Mouse (Mus musculus) layer of hippocampus, adult 11-12 months (tissue): ENCODE results near the gene Btrc.

Experiments
- DNase-seq: peaks from one replicate; pipeline ENCODE4 v3.0.0; 2022; ENCODE audit warnings: low spot score

The Btrc gene

DNA sequence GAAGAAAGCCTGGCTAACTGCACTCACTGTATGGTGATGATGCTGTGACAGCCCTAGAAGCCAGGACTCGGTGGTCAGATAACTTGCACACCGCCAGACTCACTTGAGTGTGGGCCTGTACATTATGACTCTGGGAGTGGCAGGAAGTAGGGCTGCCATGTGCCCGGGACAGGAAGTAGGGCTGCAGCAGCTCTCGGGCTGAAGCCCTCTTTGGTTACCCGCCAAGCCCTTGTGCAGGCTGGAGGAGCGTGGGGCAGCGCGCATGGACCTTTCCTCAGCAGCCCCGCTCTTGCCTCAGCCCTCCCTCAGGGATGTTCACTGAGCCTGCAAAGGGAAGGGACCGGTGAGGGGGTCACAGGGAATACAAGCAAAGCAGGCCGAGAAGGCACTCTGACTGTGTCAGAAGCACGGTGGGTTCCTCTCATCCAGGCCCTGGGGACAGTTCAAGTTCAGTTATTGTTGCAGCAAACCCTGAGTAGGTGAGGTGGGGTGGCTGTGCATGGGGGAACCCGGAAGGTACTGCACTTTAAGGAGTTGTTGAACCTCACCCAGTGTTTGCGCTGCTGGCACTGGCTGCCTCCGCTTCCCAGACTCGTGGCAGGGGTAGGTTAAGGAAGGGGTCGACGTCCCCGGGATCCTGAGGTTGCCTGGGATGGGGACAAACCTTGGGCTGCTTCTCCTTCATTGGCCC, 211.6 kb downstream of the Btrc start:
- DNase-seq: no peak

DNA sequence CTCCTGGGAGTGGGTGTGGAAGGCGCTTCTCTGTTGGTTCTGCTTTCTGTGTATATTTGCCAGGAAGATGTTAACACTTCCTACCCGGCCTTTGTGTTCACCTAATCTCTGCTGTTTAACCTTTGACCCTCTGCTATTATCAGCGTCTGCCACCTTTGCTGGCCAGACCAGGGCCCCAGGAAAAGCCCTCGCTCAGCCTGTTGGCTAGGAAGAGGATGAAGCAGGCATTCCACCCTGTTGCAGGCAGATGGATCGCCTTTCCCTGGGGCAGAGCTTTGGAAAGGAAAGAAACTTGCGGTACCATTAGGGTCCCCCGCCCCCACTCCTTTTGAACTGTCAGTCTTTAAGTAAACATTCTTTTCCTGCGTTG, 212.1 kb downstream of the Btrc start:
- no peak for DNase-seq

DNA sequence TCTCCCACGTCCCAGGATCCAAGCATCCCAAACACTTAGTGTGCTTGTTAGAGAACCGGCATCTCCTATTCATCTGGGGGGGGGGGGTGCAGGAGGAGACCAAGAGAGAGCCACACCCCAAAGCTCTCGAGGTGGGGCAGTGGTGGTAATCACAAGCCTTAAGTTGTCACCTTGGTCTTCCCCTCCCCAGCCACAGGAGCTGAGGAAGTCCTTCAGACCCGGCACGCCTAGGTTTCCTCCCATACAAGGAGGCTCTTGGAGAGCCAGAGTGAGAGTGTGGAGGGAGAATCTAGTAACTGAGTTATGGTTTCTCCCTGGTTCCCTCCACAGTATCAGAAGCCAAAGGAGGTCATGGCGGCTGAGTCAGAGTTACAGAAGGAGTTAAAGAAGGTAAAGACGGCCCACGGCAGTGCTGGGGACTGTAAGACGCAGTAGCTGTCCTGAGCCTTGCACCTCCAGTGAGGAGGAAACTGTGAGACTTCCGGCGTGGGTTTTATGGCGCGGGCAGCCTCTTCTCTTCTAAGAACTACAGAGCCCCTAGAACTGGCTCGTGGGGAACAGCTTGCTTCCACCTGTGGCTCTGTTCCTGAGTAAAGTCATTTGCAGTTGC, 213.7 kb downstream of the Btrc start:
- DNase-seq: no peak

DNA sequence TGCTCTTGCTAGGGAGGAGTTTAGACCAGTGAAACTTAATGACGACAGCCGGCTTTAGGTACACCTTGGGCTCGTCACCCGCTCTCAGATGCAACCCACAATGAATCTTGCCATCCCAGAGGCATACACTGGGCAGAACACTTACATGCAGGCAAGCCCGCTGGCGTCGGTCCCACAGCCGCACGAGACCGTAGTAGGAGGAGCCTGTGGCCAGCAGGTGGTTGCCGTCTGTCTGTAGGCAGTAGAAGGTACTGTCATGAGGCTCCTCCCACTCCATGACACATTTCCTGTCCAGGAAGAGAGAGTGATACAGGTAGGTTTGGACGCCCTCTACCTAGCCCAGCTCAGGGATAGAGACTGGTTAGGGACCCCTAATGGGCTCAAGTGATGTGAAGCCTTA, 215.4 kb downstream of the Btrc start:
- no peak for DNase-seq

DNA sequence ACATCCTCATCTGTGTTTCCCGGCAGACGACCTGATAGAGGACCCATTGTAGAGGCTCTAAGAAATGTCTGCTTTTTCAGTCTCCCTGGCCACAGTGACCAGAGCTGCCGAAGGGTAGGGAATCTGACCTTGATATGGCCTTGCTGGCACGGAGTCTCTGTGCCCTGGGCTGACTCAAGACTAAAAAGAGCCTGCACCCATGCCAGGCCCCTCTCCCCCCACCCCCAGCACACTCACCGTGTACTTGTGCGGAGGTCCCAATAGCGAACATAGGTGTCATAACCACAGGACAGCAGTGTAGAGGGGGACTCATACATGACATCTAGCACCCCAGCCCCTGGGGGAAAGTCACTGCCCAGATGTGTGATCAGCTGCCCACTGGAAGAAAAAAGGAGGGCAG, 215.9 kb downstream of the Btrc start:
- DNase-seq: no peak
